Comparison of ENCODE assay signal across 17 mouse cellular contexts in genomic region chr17:83972874-83973273, GRCm38 (mm10).
DNase-seq lines count a peak whose midpoint lies in the region; ATAC-seq and TF ChIP-seq lines count a peak whose summit lies in the region.
"Had no signal": no experiment of that assay in that cellular context is flagged by ENCODE, and none has a peak within 500 bp of the region (broad histone marks: within the 10 kb centered on the region; RNA-seq: fewer than 3 reads in every experiment).

No protein-coding gene starts in this region.

- in situ Hi-C loops in CH12.LX (cut with MboI; ENCODE audit: low pct_ligation_motif_present, low pct_unique_long_range_greater_than_20kb, low sequenced_read_pairs) = loop anchor here (5.0 kb wide), 1 partner anchor 71 kb away; no protein-coding TSS in a partner anchor

- TF ChIP-seq POLR2A in CH12.LX (IDR thresholded peaks at IDR 0.05; ENCODE audit: low read depth, low read length) = no peak

- TF ChIP-seq CTCF in CH12.LX (conservative IDR thresholded peaks at IDR 0.05 in 1 of 2, IDR thresholded peaks at IDR 0.05 in 1 of 2; ENCODE audit: low read depth in 2 of 2, low read length in 2 of 2) = no peak

- H3K4me1 ChIP-seq in heart, embryonic 11.5 days (ENCODE audit: control insufficient read depth, insufficient read depth, low read length) = peaks cover 9% of the 10 kb centered on the region
- H3K4me1 ChIP-seq in kidney, embryonic 16.5 days (ENCODE audit: insufficient read depth, low read length) = peaks cover 13% of the 10 kb centered on the region; the same call in 1 of the 2 replicates
- peaks cover 0 to 25% of the 10 kb centered on the region in 2 experiments; a peak in 2 of 4 replicates for H3K4me1 ChIP-seq in CH12.LX (ENCODE audit: control insufficient read depth in 1 of 2, insufficient read depth in 2 of 2)
- peaks cover 54% of the 10 kb centered on the region for H3K4me1 ChIP-seq in limb, embryonic 10.5 days
- H3K4me1 ChIP-seq: midbrain, embryonic 15.5 days had no signal

- no peak for TF ChIP-seq EP300 in CH12.LX (IDR thresholded peaks at IDR 0.05; ENCODE audit: low read length)

- no peak overlapping the region for H3K27ac ChIP-seq in heart, embryonic 11.5 days (ENCODE audit: low read depth, low read length)
- no peak overlapping the region for H3K27ac ChIP-seq in kidney, embryonic 16.5 days (ENCODE audit: low read length)
- H3K27ac ChIP-seq in CH12.LX (ENCODE audit: insufficient read depth, low read depth) = no peak overlapping the region
- peak overlapping the region; percentile 82 for H3K27ac ChIP-seq in limb, embryonic 10.5 days
- H3K27ac ChIP-seq: liver, embryonic 15.5 days; midbrain, embryonic 15.5 days; neural tube, embryonic 15.5 days had no signal

- H3K9ac ChIP-seq in heart, embryonic 11.5 days (ENCODE audit: low read depth, low read length) = no peak overlapping the region
- no peak overlapping the region for H3K9ac ChIP-seq in kidney, embryonic 16.5 days (replicated peaks; ENCODE audit: low read length)
- no peak overlapping the region for H3K9ac ChIP-seq in CH12.LX (ENCODE audit: insufficient read depth, low read depth)
- H3K9ac ChIP-seq: heart, embryonic 12.5 days; liver, embryonic 15.5 days; midbrain, embryonic 15.5 days; neural tube, embryonic 15.5 days; stomach, embryonic 15.5 days had no signal

- H3K4me2 ChIP-seq in heart, embryonic 11.5 days = no peak overlapping the region
- no peak overlapping the region for H3K4me2 ChIP-seq in kidney, embryonic 16.5 days (replicated peaks; ENCODE audit: low read depth, low read length)
- no peak overlapping the region for H3K4me2 ChIP-seq in CH12.LX (ENCODE audit: insufficient read depth, low read depth, poor library complexity, severe bottlenecking)
- H3K4me2 ChIP-seq: midbrain, embryonic 15.5 days; neural tube, embryonic 15.5 days had no signal

- no peak for ATAC-seq in heart, embryonic 11.5 days (replicated peaks; ENCODE audit: insufficient number of reproducible peaks, low FRiP score, low TSS enrichment)
- ATAC-seq in kidney, embryonic 16.5 days (ENCODE audit: low FRiP score, low TSS enrichment) = peak; percentile 6; the same call in 1 of the 2 replicates
- ATAC-seq in granulocyte monocyte progenitor cell, adult 5-6 weeks (replicated peaks; ENCODE audit: poor library complexity, severe bottlenecking) = no peak
- ATAC-seq: midbrain, embryonic 15.5 days had no signal

- no peak for TF ChIP-seq RAD21 in CH12.LX (IDR thresholded peaks at IDR 0.05; ENCODE audit: low read depth, low read length)

- no peaks in the 10 kb centered on the region for H3K36me3 ChIP-seq in heart, embryonic 11.5 days (ENCODE audit: control insufficient read depth, insufficient read depth, low read length)
- H3K36me3 ChIP-seq in kidney, embryonic 16.5 days (ENCODE audit: insufficient read depth, low read length) = no peaks in the 10 kb centered on the region
- H3K36me3 ChIP-seq in CH12.LX (replicated peaks in 1 of 2; ENCODE audit: control insufficient read depth in 1 of 2, insufficient read depth in 1 of 2, low read length in 1 of 2) = no peaks in the 10 kb centered on the region
- no peaks in the 10 kb centered on the region for H3K36me3 ChIP-seq in limb, embryonic 10.5 days
- H3K36me3 ChIP-seq: heart, embryonic 12.5 days; liver, embryonic 15.5 days; midbrain, embryonic 15.5 days; neural tube, embryonic 15.5 days; stomach, embryonic 15.5 days had no signal

- no peaks in the 10 kb centered on the region for H3K27me3 ChIP-seq in heart, embryonic 11.5 days (ENCODE audit: control insufficient read depth, insufficient read depth, low read length)
- H3K27me3 ChIP-seq in kidney, embryonic 16.5 days (ENCODE audit: insufficient read depth, low read length) = no peaks in the 10 kb centered on the region
- peaks cover 4% of the 10 kb centered on the region for H3K27me3 ChIP-seq in CH12.LX (replicated peaks)
- no peaks in the 10 kb centered on the region for H3K27me3 ChIP-seq in limb, embryonic 10.5 days (ENCODE audit: low read depth, poor library complexity, severe bottlenecking)
- H3K27me3 ChIP-seq: heart, embryonic 12.5 days; liver, embryonic 15.5 days; midbrain, embryonic 15.5 days; neural tube, embryonic 15.5 days; stomach, embryonic 15.5 days had no signal

- H3K79me2 ChIP-seq in CH12.LX (replicated peaks; ENCODE audit: control insufficient read depth, extremely low read depth, insufficient read depth, poor library complexity, severe bottlenecking) = no peaks in the 10 kb centered on the region

- 79% methylated on average over 5 of the region's 5 CpGs for WGBS in heart, embryonic 11.5 days (ENCODE audit: insufficient replicate concordance)
- WGBS in kidney, embryonic 16.5 days = 92% methylated on average over 5 of the region's 5 CpGs
- WGBS in limb, embryonic 10.5 days = 88% methylated on average over 5 of the region's 5 CpGs

- no peaks in the 10 kb centered on the region for H3K9me3 ChIP-seq in heart, embryonic 11.5 days (replicated peaks; ENCODE audit: control insufficient read depth, low read length)
- no peaks in the 10 kb centered on the region for H3K9me3 ChIP-seq in kidney, embryonic 16.5 days (ENCODE audit: low read length)
- H3K9me3 ChIP-seq in CH12.LX (replicated peaks; ENCODE audit: low read length) = no peaks in the 10 kb centered on the region
- no peaks in the 10 kb centered on the region for H3K9me3 ChIP-seq in limb, embryonic 10.5 days (replicated peaks)
- H3K9me3 ChIP-seq: liver, embryonic 15.5 days; megakaryocyte, embryonic 14.5 days; midbrain, embryonic 15.5 days; neural tube, embryonic 15.5 days; stomach, embryonic 15.5 days had no signal

- peak; percentile 92 for DNase-seq in heart, adult 11 months
- DNase-seq in kidney, adult 18-20 months = no peak
- no peak for DNase-seq in CH12.LX (ENCODE audit: extremely low read depth)
- DNase-seq in limb, embryonic 10.5 days (ENCODE audit: low spot score) = no peak
- no peak for DNase-seq in testis, postnatal 14 days (ENCODE audit: low spot score)
- DNase-seq: cerebellum, adult 11-12 months; gastrocnemius, postnatal 10 days; right cerebral cortex, postnatal 14 days had no signal

- dilution Hi-C loops in CH12.LX (cut with MboI; ENCODE audit: extremely low pct_ligation_motif_present, extremely low pct_unique_long_range_greater_than_20kb, low sequenced_read_pairs) = no loop called here

- no peak overlapping the region for H3K4me3 ChIP-seq in heart, embryonic 11.5 days (ENCODE audit: low read depth, low read length)
- no peak overlapping the region for H3K4me3 ChIP-seq in kidney, embryonic 16.5 days (ENCODE audit: low read length)
- H3K4me3 ChIP-seq in CH12.LX (replicated peaks in 1 of 3; ENCODE audit: low read depth in 2 of 3, low read length in 2 of 3, poor library complexity in 1 of 3) = no peak overlapping the region
- H3K4me3 ChIP-seq in limb, embryonic 10.5 days = no peak overlapping the region
- H3K4me3 ChIP-seq: heart, embryonic 12.5 days; liver, embryonic 15.5 days; midbrain, embryonic 15.5 days; neural tube, embryonic 15.5 days; stomach, embryonic 15.5 days had no signal

TF ChIP-seq in CH12.LX, 34 proteins besides CTCF, POLR2A, EP300 and RAD21:
- TF ChIP-seq MAX (IDR thresholded peaks at IDR 0.05; ENCODE audit: low read length) = peak; percentile 24; the same call in 1 of the 2 replicates
- TF ChIP-seq NRF1 (IDR thresholded peaks at IDR 0.05; ENCODE audit: low read depth, low read length) = no peak
